Mouse (Mus musculus): Measurements from ENCODE around the gene Gm614. TPM values are rescaled to one million over a fixed set of nuclear protein-coding genes. Genes with fewer than 3 reads are reported as not detected.
A peak's percentile ranks its signal among the peaks of the same experiment; 100 is the strongest.

Gene Gm614
- total and polyA plus RNA-seq, 2 experiments from 2014 or later = not detected

- ATAC-seq (peak; percentile 25; the same call in 1 of the 2 replicates), DNase-seq (ENCODE audit: low spot score) (peak; percentile 78)
- 33% methylated on average over 10 of the region's 24 CpGs for WGBS
- Histone ChIP-seq H3K9me3 (ENCODE audit: low read length) (no peaks in the 10 kb centered on the region), H3K4me2 (ENCODE audit: low read depth, low read length) (peak within 1 kb of the TSS; percentile 56), H3K4me1 (ENCODE audit: insufficient read depth, low read length) (no peaks in the 10 kb centered on the region), H3K27ac (peak within 1 kb of the TSS; percentile 87), H3K9ac (replicated peaks; ENCODE audit: low read length) (peak within 1 kb of the TSS; percentile 69), H3K27me3 (ENCODE audit: insufficient read depth, low read length) (no peaks in the 10 kb centered on the region), H3K36me3 (ENCODE audit: insufficient read depth, low read length) (no peaks in the 10 kb centered on the region), H3K4me3 (ENCODE audit: low read length) (peak within 1 kb of the TSS; percentile 53)
- TF ChIP-seq CTCF (IDR thresholded peaks at IDR 0.05; ENCODE audit: low read depth) = no peak
These were observed 35.3 kb upstream of the Gm614 start, which contains the start of gene Nlgn3 for GRCm38 (mm10) chrX:101299055-101299454. Gene Nlgn3 (plus strand): TSS chrX:101299168.

- Histone ChIP-seq H3K27ac (no peak overlapping the region), H3K9me3 (ENCODE audit: low read length) (no peaks in the 10 kb centered on the region), H3K4me1 (ENCODE audit: insufficient read depth, low read length) (no peaks in the 10 kb centered on the region), H3K36me3 (ENCODE audit: insufficient read depth, low read length) (peaks cover 17% of the 10 kb centered on the region; the same call in 1 of the 2 replicates), H3K9ac (replicated peaks; ENCODE audit: low read length) (no peak overlapping the region), H3K27me3 (ENCODE audit: insufficient read depth, low read length) (no peaks in the 10 kb centered on the region), H3K4me3 (ENCODE audit: low read length) (no peak overlapping the region), H3K4me2 (ENCODE audit: low read depth, low read length) (no peak overlapping the region)
- 91% methylated on average over 10 of the region's 10 CpGs for WGBS
- no peak for TF ChIP-seq CTCF (IDR thresholded peaks at IDR 0.05; ENCODE audit: low read depth)
- no peak for DNase-seq (ENCODE audit: low spot score)
- ATAC-seq = no peak
These were observed 26.3 kb upstream of the Gm614 start for GRCm38 (mm10) chrX:101290111-101290510.

GRCm38 (mm10) chrX:101289037-101289436 lies 25.2 kb upstream of the Gm614 start:
- peaks cover 17% of the 10 kb centered on the region; the same call in 1 of the 2 replicates for H3K36me3 ChIP-seq (ENCODE audit: insufficient read depth, low read length)
- no peak overlapping the region for H3K27ac ChIP-seq
- H3K9me3 ChIP-seq (ENCODE audit: low read length) = no peaks in the 10 kb centered on the region
- ATAC-seq = no peak
- DNase-seq (ENCODE audit: low spot score) = no peak
- WGBS = 90% methylated on average over 7 of the region's 7 CpGs
- H3K4me1 ChIP-seq (ENCODE audit: insufficient read depth, low read length) = no peaks in the 10 kb centered on the region
- H3K4me2 ChIP-seq (ENCODE audit: low read depth, low read length) = no peak overlapping the region
- H3K9ac ChIP-seq (replicated peaks; ENCODE audit: low read length) = no peak overlapping the region
- no peaks in the 10 kb centered on the region for H3K27me3 ChIP-seq (ENCODE audit: insufficient read depth, low read length)
- H3K4me3 ChIP-seq (ENCODE audit: low read length) = no peak overlapping the region
- TF ChIP-seq CTCF (IDR thresholded peaks at IDR 0.05; ENCODE audit: low read depth) = no peak

- H3K36me3 ChIP-seq (ENCODE audit: insufficient read depth, low read length) = peaks cover 17% of the 10 kb centered on the region; the same call in 1 of the 2 replicates
- WGBS = 83% methylated on average over 6 of the region's 6 CpGs
These were observed 24.6 kb upstream of the Gm614 start for GRCm38 (mm10) chrX:101288432-101288831.

GRCm38 (mm10) chrX:101287543-101287942 lies 23.8 kb upstream of the Gm614 start:
- H3K27me3 ChIP-seq (ENCODE audit: insufficient read depth, low read length) = no peaks in the 10 kb centered on the region
- no peak overlapping the region for H3K4me2 ChIP-seq (ENCODE audit: low read depth, low read length)
- no peak for TF ChIP-seq CTCF (IDR thresholded peaks at IDR 0.05; ENCODE audit: low read depth)
- H3K27ac ChIP-seq = no peak overlapping the region
- H3K9me3 ChIP-seq (ENCODE audit: low read length) = no peaks in the 10 kb centered on the region
- 96% methylated on average over 3 of the region's 3 CpGs for WGBS
- DNase-seq (ENCODE audit: low spot score) = no peak
- H3K4me3 ChIP-seq (ENCODE audit: low read length) = no peak overlapping the region
- no peak for ATAC-seq
- H3K36me3 ChIP-seq (ENCODE audit: insufficient read depth, low read length) = peaks cover 17% of the 10 kb centered on the region; the same call in 1 of the 2 replicates
- H3K4me1 ChIP-seq (ENCODE audit: insufficient read depth, low read length) = no peaks in the 10 kb centered on the region
- no peak overlapping the region for H3K9ac ChIP-seq (replicated peaks; ENCODE audit: low read length)

More at GRCm38 (mm10) chrX:101288432-101288831, 24.6 kb upstream of the Gm614 start:
- no peak overlapping the region for H3K4me3 ChIP-seq (ENCODE audit: low read length)
- TF ChIP-seq CTCF (IDR thresholded peaks at IDR 0.05; ENCODE audit: low read depth) = no peak
- no peak for DNase-seq (ENCODE audit: low spot score)
- no peak for ATAC-seq
- H3K4me1 ChIP-seq (ENCODE audit: insufficient read depth, low read length) = no peaks in the 10 kb centered on the region
- H3K27me3 ChIP-seq (ENCODE audit: insufficient read depth, low read length) = no peaks in the 10 kb centered on the region
- H3K4me2 ChIP-seq (ENCODE audit: low read depth, low read length) = no peak overlapping the region
- H3K9ac ChIP-seq (replicated peaks; ENCODE audit: low read length) = no peak overlapping the region
- no peaks in the 10 kb centered on the region for H3K9me3 ChIP-seq (ENCODE audit: low read length)
- H3K27ac ChIP-seq = no peak overlapping the region

GRCm38 (mm10) chrX:101285953-101286670 lies 22.3 kb upstream of the Gm614 start:
- no peak for TF ChIP-seq CTCF (IDR thresholded peaks at IDR 0.05; ENCODE audit: low read depth)
- H3K4me1 ChIP-seq (ENCODE audit: insufficient read depth, low read length) = no peaks in the 10 kb centered on the region
- 91% methylated on average over 14 of the region's 14 CpGs for WGBS
- no peak overlapping the region for H3K4me2 ChIP-seq (ENCODE audit: low read depth, low read length)
- ATAC-seq (no peak), DNase-seq (ENCODE audit: low spot score) (no peak)
- H3K27ac ChIP-seq = no peak overlapping the region
- H3K9ac ChIP-seq (replicated peaks; ENCODE audit: low read length) = no peak overlapping the region
- peaks cover 17% of the 10 kb centered on the region; the same call in 1 of the 2 replicates for H3K36me3 ChIP-seq (ENCODE audit: insufficient read depth, low read length)
- no peaks in the 10 kb centered on the region for H3K9me3 ChIP-seq (ENCODE audit: low read length)
- H3K4me3 ChIP-seq (ENCODE audit: low read length) = no peak overlapping the region
- H3K27me3 ChIP-seq (ENCODE audit: insufficient read depth, low read length) = no peaks in the 10 kb centered on the region

GRCm38 (mm10) chrX:101285534-101285933 lies 21.7 kb upstream of the Gm614 start:
- ATAC-seq = peak; percentile 49; the same call in 1 of the 2 replicates
- WGBS = 25% methylated on average over 6 of the region's 6 CpGs
- Histone ChIP-seq H3K27me3 (ENCODE audit: insufficient read depth, low read length) (no peaks in the 10 kb centered on the region), H3K9ac (replicated peaks; ENCODE audit: low read length) (no peak overlapping the region), H3K4me2 (ENCODE audit: low read depth, low read length) (no peak overlapping the region), H3K27ac (no peak overlapping the region), H3K4me3 (ENCODE audit: low read length) (no peak overlapping the region), H3K9me3 (ENCODE audit: low read length) (no peaks in the 10 kb centered on the region), H3K4me1 (ENCODE audit: insufficient read depth, low read length) (no peaks in the 10 kb centered on the region), H3K36me3 (ENCODE audit: insufficient read depth, low read length) (peaks cover 16% of the 10 kb centered on the region; the same call in 1 of the 2 replicates)
- peak; percentile 79 for TF ChIP-seq CTCF (IDR thresholded peaks at IDR 0.05; ENCODE audit: low read depth)
- peak; percentile 64 for DNase-seq (ENCODE audit: low spot score)

All from hindbrain, postnatal 0 days (tissue).